Mouse (Mus musculus) liver, embryonic 14.5 days (tissue): ENCODE results near the gene Tmem38b.

ENCODE experiments used
- CTCF ChIP-seq: IDR thresholded peaks from 2 replicates; pipeline ENCODE4 v1.5.1; 2016; ENCODE audit warnings: antibody characterized with exemption, low read depth, control low read depth
- EP300 ChIP-seq: IDR thresholded peaks from 2 replicates; pipeline ENCODE4 v1.6.1; 2016; ENCODE audit warnings: antibody characterized with exemption, low read depth

DNA sequence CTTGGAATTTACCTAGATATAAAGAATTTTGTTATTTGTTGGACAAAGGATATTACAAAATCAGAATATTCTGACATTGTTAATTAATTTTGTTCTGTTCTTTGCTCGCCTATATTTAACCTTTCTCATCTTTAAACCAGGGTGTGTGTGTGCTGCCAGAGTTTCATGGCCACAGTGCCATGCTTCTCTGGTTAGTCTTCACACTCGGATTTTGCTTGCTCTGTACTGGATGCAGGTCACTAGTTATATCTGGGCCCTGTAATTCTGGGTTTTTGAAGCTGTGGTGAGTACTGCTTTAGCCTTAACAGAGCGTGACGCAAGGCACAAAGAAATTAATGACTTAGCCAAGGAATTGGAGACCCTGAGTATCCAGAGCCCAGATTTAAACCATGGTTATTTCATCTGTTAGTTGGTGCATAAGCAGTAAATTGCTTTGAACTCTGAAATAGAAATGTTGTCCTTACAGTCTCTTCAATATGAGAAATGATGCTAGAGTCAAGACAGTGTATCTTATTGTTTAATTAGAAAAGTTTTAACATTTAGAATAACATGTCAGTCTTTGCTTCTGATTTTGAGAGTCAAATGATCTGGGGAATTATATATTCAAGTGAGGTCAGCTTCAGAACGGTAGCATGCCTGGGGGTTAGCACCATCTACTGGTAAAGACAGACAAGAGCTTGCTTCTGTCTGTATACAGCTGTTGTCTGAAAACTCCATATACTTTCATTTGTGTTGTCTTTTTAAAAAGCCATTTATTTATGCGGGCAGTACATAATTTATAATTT lies 19.2 kb downstream of the Tmem38b start:
- TF ChIP-seq CTCF (peak; percentile 46; the same call in 1 of the 2 replicates), EP300 (no peak)
